Mouse (Mus musculus) cerebellum, adult 18-20 months (tissue): ENCODE data around the gene Grhl3.

Source experiments
- DNase-seq, 2 experiments: peaks; one replicate each; pipeline ENCODE4 v3.0.0; 2021

Grhl3 gene

GRCm38 (mm10) chr4:135572276-135572675, 1.2 kb downstream of the Grhl3 start:
- no peak for DNase-seq

- no peak for DNase-seq
These were observed 2.3 kb downstream of the Grhl3 start for GRCm38 (mm10) chr4:135571037-135571550.

GRCm38 (mm10) chr4:135570152-135571036, 3.0 kb downstream of the Grhl3 start:
- DNase-seq, result no peak

- DNase-seq, result no peak
These were observed 4.2 kb downstream of the Grhl3 start for GRCm38 (mm10) chr4:135569201-135569600.

DNA sequence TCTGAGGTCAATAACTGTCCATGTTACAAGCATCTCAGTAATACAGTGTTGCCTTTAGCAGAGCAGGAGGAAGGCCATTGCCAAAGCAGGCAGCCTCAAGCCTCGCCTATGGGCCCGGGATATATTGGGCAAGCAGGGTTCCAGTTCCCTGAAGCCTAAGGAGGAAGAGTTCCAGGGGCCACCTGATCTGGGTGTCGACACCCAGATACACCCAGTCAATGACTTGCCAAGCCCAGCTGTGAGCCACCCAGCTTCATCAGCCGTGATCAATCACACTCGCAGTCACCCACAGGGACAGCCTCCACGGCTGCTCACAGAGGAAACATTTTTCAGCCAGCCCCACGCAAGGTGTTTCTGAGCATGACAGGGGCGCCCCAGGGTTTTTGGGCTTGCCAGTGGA, 5.9 kb downstream of the Grhl3 start:
- DNase-seq, result no peak

DNA sequence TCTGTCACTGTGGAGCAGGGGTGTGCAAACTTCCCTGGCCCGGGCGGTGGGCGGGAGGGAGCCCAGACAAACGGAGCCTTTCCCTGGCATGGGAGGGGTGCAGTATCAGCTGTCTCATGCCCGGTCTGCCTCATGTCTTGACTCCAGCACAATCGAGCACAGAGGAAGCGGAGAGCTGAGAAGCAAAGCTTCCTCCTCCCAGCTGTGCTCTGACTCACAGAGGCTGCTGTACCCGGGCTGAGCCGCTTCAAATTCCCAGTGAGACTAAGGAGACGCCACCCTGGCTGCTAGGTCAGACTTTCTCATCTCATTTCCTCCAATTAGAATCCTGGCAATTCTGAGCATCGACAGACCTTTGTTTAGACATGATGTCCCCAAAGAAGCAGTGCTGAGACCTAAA, 6.4 kb downstream of the Grhl3 start:
- DNase-seq, result no peak

GRCm38 (mm10) chr4:135565400-135565799, 8.0 kb downstream of the Grhl3 start:
- DNase-seq, result no peak

DNA sequence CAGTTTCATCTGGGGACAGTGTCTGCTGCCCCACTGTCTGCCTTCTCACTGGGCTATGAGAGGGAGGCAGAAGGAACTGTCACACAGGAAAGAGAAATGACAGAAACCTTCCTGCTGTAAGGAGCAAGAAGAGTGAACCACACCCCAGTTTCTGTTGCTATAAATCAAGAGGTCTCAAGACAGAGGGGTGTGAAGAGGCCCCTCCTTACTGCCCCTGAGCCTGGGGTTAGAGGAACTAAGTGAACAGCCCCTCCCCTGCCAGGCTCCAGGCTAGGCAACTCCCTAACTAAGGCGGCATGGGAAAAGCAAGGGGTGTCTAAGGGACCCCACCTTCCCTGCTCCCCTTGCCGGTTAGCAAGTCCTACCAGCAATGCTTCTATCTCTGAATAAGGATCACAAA, 9.6 kb downstream of the Grhl3 start:
- DNase-seq, result no peak

DNA sequence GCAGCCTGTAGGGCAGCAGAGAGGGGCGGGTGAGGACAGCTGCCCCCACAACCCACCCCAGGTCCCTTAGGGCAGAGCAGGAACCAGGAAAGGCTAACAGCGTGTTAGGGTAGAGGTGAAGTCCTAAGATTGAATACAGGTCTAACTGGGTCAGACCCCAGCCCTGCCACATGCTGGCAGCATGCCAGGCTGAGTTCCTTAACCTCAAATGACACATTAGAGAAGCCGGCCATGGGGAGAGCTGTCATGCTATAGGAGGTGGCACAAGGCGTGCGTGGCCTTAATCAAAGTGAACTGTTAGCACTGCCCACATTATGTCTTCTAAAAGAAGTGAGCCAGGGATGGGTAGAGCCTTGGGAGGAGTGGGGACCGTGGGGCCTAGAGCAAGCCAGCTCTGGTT, 24.1 kb downstream of the Grhl3 start:
- DNase-seq, result no peak

DNA sequence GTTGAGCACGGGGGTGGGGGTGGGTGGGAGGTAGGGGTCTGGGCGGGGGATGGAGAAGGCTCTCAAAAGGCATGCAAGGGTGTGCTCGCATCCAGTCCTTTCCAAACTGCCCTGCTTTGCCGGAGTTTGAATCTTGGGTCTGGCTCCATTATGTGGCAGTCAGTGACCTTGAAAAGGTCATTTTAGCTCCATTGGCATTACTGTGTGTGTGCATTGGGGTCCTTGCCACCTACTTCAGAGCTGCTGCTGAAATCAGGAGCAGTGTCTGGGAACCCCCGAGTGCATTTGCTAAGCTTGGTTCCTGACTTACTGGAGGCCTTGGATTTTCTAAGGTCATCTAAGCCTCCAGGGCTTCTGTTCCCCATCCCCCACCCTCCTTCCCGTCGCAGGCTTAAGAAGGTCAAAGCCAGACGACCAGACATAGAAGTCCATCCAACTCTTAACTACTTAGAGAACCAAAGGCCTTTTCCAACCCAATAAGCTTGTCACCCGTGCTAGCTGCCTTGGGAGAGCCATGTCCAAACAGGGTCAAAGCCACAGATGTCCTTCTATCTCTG, 24.8 kb downstream of the Grhl3 start:
- no peak for DNase-seq

DNA sequence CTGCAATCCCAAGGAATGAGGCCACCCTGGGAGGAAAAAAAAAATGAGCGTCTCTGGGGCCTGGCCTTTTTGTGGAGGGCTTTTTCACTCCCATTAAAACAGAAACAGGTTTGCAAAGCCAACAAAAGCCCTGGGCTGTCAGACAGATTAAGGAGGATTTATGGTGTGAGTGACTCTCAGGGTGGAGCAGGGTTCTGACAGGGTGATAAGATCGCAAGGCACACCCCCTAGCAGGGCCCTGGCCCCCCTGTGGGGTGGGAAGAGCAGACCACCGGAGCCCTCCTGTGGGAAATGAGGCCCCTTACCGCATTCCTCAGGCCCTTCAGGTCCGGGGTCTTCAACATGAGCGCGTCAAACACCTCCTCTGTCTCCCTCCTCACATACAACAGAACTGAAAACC, 25.3 kb downstream of the Grhl3 start:
- DNase-seq, result no peak

GRCm38 (mm10) chr4:135547551-135547950, 25.9 kb downstream of the Grhl3 start:
- DNase-seq, result no peak

- no peak for DNase-seq
These were observed 26.6 kb downstream of the Grhl3 start for GRCm38 (mm10) chr4:135546793-135547192.

DNA sequence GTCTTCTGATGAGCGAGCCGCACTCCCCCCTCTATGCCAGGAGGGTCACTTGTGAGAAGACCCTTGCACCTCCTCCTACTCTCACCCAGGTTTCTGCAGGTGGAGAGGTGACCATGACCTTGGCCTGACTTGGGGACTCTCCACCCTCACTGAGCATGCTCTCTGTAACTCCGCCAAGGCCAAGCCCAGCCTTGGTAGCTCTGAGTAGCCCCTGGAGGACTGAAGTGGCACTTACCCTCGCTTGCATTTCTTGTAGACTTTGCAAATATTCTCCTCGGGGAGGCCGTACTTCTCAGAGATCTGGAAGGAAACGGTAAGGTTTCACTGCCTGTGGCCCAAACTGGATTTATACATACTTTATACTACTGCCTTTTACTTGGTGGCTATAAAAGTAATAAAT, 27.4 kb downstream of the Grhl3 start:
- no peak for DNase-seq

- DNase-seq, result no peak
These were observed 28.3 kb downstream of the Grhl3 start for GRCm38 (mm10) chr4:135545080-135545511.

- DNase-seq, result no peak
These were observed 29.1 kb downstream of the Grhl3 start for GRCm38 (mm10) chr4:135544284-135544683.

DNA sequence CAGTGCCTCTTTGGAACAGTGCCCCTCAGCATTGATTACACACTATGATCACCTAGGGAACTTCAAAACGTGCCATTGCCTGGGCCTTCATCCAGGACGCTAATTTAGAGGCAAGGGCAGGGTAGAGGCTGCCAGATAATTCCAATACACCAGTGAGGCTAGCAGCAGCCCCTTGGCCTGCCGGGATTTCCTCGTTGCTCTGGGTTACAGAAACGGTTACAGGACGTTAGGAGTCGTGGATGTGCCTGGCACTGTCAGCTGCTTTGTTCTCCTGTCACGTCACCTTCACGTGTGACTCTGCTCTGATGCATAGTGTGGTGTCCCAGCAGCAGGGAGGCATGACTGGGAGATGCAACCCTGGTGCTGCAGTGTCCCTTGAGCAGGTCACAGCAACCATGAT, 33.4 kb downstream of the Grhl3 start:
- no peak for DNase-seq

GRCm38 (mm10) chr4:135539056-135539455, 34.4 kb downstream of the Grhl3 start:
- DNase-seq, result no peak

GRCm38 (mm10) chr4:135535021-135535420, 38.4 kb downstream of the Grhl3 start:
- no peak for DNase-seq

GRCm38 (mm10) chr4:135533001-135533400, 40.4 kb downstream of the Grhl3 start:
- no peak for DNase-seq

DNA sequence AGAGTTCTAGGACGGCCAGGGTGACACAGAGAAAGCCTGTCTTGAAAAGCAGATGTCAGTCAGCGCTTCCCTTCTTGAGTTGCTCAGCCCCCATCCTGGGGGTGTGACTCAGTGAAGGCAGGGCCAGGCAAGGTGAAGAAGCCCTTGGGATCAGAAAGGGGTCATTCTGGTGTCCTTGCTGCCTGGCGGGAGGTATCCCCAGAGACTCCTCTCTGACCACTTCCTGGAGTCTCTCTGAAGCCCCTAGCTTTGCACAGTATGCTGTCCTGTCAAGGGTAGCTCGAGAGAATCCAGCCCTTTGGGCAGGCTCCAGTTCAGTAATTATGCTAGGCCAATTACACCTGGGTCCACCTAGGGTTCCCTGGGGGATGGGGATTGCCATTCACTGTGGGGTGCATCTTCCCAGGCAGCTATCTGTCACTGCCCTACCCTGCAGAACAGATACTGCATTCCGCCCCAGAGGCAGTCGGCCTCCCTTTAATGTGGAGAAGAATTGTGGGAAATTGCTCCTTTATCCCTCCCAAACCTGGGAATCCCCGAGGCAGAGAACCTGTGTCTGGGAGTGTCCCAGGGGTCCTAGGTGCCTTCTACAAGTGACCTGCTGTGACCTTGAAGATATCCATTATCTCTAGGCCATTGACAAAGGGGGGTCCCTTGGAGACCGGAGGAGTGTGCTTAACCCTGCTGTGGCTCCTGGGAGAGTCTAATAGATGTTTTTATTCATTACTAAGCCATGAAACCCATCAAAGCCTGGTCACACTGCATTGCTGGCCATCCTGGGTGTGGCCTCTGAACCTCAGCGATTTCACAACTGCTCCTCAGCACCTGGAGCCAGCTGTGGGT, 41.4 kb downstream of the Grhl3 start:
- DNase-seq, result no peak

DNA sequence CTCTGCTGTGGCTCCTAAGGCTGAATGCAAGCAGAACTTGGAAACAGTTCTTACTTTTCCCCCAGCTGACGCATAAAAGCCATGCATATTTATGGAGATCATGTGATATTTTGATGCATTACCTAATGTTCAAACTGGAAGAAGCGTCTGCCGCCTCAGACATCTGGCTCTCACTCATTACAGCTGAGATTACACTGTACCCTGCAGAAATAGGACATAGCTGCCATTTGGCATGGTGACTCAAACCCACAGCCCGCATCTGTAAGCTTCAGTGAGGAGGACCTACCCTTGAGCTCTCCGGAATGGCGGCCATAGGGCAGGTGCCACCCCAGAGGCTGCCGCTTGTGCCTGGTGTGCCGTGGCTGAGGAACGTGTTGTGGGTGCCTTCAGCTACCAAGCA, 42.2 kb downstream of the Grhl3 start:
- DNase-seq, result no peak

DNA sequence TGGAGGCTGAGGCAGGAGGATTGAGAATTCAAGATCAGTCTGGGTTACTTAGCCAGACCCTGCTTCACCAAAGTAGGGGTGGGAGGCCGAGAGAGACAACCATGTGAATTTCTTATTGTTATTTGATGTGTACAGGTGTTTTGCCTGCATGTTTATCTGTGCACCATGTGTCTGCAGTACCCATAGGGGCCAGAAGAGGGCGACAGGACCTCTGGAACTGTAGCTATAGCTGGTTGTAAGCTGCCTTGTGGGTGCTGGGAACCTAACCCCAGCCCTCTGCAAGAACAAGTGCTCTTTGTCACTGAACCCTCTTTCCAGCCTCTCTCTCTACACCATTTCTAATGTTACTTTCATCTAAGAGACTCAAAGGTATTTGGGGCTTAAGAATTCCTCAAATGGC, 43.2 kb downstream of the Grhl3 start:
- DNase-seq, result no peak
